Mouse (Mus musculus) lung, embryonic 15.5 days (tissue): ENCODE results near the gene Uvrag. TPM values are rescaled to one million over a fixed set of nuclear protein-coding genes. Genes with fewer than 3 reads are reported as not detected.
A peak's percentile ranks its signal among the peaks of the same experiment; 100 is the strongest.

Source experiments
- ATAC-seq: fragments of 200-750 bp; cut with Nextera tagmentation; 2 replicates; pipeline ENCODE4 v1.8.0; 2017; ENCODE audit warnings: moderate number of reproducible peaks, borderline replicate concordance; ENCODE audit not compliant: low FRiP score, low TSS enrichment; ENCODE audit errors: extremely low read depth
- H3K27ac ChIP-seq: fragments of 300-500 bp; sonication (generic); 2 replicates; pipeline ENCODE4 v1.5.1; 2015; ENCODE audit warnings: moderate library complexity, mild to moderate bottlenecking, inconsistent platforms
- H3K27me3 ChIP-seq: fragments of 300-500 bp; sonication (generic); 2 replicates; pipeline ENCODE4 v1.6.1; 2015; ENCODE audit warnings: inconsistent platforms
- H3K36me3 ChIP-seq: fragments of 300-500 bp; sonication (generic); 2 replicates; pipeline ENCODE4 v1.6.1; 2015; ENCODE audit warnings: inconsistent platforms
- H3K4me1 ChIP-seq: fragments of 300-500 bp; sonication (generic); 2 replicates; pipeline ENCODE4 v1.6.1; 2015; ENCODE audit warnings: inconsistent platforms
- H3K4me2 ChIP-seq: fragments of 300-500 bp; sonication (generic); 2 replicates; pipeline ENCODE4 v1.6.1; 2015; ENCODE audit warnings: inconsistent platforms, mild to moderate bottlenecking, moderate library complexity
- H3K4me3 ChIP-seq: fragments of 300-500 bp; sonication (generic); 2 replicates; pipeline ENCODE4 v1.5.1; 2015; ENCODE audit warnings: mild to moderate bottlenecking, inconsistent platforms
- H3K9ac ChIP-seq: fragments of 300-500 bp; sonication (generic); 2 replicates; pipeline ENCODE4 v1.6.1; 2015; ENCODE audit warnings: inconsistent platforms
- H3K9me3 ChIP-seq: fragments of 300-500 bp; sonication (generic); 2 replicates; pipeline ENCODE4 v1.6.1; 2016; ENCODE audit warnings: inconsistent platforms
- WGBS: fragments of 180-500 bp; shearing (Covaris S2); methylation state at CpG from one replicate; pipeline ENCODE4 v1.1.7; 2015; 5-methylcytosine and 5-hydroxymethylcytosine counted together
- polyA plus RNA-seq: library from polyadenylated mRNA; unstranded; fragments of >200 nt; fragmentation: Nextera tagmentation; extraction: Ambion mirVana; gene quantifications from 2 replicates; pipeline ENCODE4 v1.2.1, GENCODE M21; 2015

Gene Uvrag
- polyA plus RNA-seq, 1 experiment from 2014 or later = 23.7 TPM

DNA sequence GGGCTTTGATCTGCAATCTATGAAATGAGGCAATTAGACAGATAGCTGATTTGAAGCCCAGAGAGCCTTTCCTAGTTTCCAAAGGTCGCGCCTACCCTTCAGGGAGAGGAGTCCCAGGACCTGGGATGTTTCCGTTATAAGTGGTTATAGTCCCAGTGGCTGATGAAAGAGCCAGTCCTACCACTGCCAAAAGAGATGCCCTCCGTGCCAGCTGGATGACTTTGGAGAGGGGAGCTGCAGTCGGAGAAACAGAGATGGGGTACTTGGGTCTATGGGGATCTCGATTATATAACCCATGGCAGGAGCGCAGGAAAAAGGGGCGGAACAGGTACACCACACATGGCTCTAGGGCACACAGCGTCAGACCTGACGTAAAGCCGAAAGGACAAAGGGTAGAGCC lies 21.0 kb upstream of the Uvrag start:
- no peak overlapping the region for H3K9ac ChIP-seq
- H3K4me1 ChIP-seq = 0 out of 2 replicates have a peak, but pooled peaks cover 8% of the 10 kb centered on the region
- no peak for ATAC-seq
- 90% methylated on average over 11 of the region's 11 CpGs for WGBS
- no peaks in the 10 kb centered on the region for H3K9me3 ChIP-seq
- H3K4me2 ChIP-seq = no peak overlapping the region
- no peak overlapping the region for H3K27ac ChIP-seq
- H3K27me3 ChIP-seq = no peaks in the 10 kb centered on the region
- no peak overlapping the region for H3K4me3 ChIP-seq
- H3K36me3 ChIP-seq = no peaks in the 10 kb centered on the region

GRCm38 (mm10) chr7:99161529-99161928 lies 20.6 kb upstream of the Uvrag start:
- Histone ChIP-seq H3K27ac (no peak overlapping the region), H3K9me3 (no peaks in the 10 kb centered on the region), H3K36me3 (no peaks in the 10 kb centered on the region), H3K4me1 (0 out of 2 replicates have a peak, but pooled peaks cover 8% of the 10 kb centered on the region), H3K4me3 (no peak overlapping the region), H3K27me3 (no peaks in the 10 kb centered on the region), H3K9ac (no peak overlapping the region), H3K4me2 (no peak overlapping the region)
- ATAC-seq = peak; percentile 29; the same call in 1 of the 2 replicates
- 39% methylated on average over 4 of the region's 4 CpGs for WGBS

GRCm38 (mm10) chr7:99160995-99161394 lies 20.1 kb upstream of the Uvrag start:
- Histone ChIP-seq H3K4me2 (no peak overlapping the region), H3K4me3 (no peak overlapping the region), H3K4me1 (peaks cover 12% of the 10 kb centered on the region), H3K9ac (no peak overlapping the region), H3K27me3 (no peaks in the 10 kb centered on the region), H3K9me3 (no peaks in the 10 kb centered on the region), H3K36me3 (no peaks in the 10 kb centered on the region), H3K27ac (no peak overlapping the region)
- no peak for ATAC-seq
- WGBS = 63% methylated on average over 7 of the region's 7 CpGs

DNA sequence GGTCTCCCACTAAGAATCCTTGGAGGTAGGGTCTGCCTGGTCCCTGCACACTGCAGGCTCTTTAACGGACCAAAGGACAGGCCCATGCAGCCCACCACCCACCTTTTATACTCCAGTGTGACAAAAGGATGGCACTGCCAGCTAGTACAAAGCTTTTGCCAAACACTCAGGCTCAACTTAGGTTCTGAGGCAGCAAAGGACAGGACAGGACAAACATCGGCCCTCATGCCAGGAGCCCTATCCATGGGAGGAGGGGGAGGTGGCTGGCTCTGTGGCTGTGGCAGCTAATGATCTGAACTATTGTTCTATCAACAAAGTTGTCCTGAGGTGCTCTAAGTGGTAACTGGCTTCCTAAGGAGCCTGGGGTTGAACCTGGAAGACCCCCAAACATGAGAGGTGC lies 18.5 kb upstream of the Uvrag start:
- Histone ChIP-seq H3K9ac (no peak overlapping the region), H3K9me3 (no peaks in the 10 kb centered on the region), H3K27ac (no peak overlapping the region), H3K4me2 (no peak overlapping the region), H3K4me1 (peaks cover 16% of the 10 kb centered on the region), H3K36me3 (no peaks in the 10 kb centered on the region), H3K4me3 (no peak overlapping the region), H3K27me3 (no peaks in the 10 kb centered on the region)
- ATAC-seq = no peak
- 91% methylated on average over 2 of the region's 2 CpGs for WGBS

GRCm38 (mm10) chr7:99158904-99159303 lies 18.0 kb upstream of the Uvrag start:
- WGBS = 69% methylated on average over 5 of the region's 5 CpGs
- H3K27me3 ChIP-seq = no peaks in the 10 kb centered on the region
- no peak overlapping the region for H3K4me2 ChIP-seq
- H3K27ac ChIP-seq = no peak overlapping the region
- no peaks in the 10 kb centered on the region for H3K9me3 ChIP-seq
- ATAC-seq = no peak
- H3K9ac ChIP-seq = no peak overlapping the region
- H3K4me3 ChIP-seq = no peak overlapping the region
- H3K36me3 ChIP-seq = no peaks in the 10 kb centered on the region
- peaks cover 16% of the 10 kb centered on the region for H3K4me1 ChIP-seq

- peaks cover 16% of the 10 kb centered on the region for H3K4me1 ChIP-seq
- no peak overlapping the region for H3K27ac ChIP-seq
- no peak overlapping the region for H3K9ac ChIP-seq
- no peak overlapping the region for H3K4me3 ChIP-seq
- no peak overlapping the region for H3K4me2 ChIP-seq
- no peak for ATAC-seq
- WGBS = 82% methylated on average over 8 of the region's 8 CpGs
- H3K9me3 ChIP-seq = no peaks in the 10 kb centered on the region
- H3K36me3 ChIP-seq = no peaks in the 10 kb centered on the region
- no peaks in the 10 kb centered on the region for H3K27me3 ChIP-seq
These were observed 17.1 kb upstream of the Uvrag start for GRCm38 (mm10) chr7:99158011-99158410.

DNA sequence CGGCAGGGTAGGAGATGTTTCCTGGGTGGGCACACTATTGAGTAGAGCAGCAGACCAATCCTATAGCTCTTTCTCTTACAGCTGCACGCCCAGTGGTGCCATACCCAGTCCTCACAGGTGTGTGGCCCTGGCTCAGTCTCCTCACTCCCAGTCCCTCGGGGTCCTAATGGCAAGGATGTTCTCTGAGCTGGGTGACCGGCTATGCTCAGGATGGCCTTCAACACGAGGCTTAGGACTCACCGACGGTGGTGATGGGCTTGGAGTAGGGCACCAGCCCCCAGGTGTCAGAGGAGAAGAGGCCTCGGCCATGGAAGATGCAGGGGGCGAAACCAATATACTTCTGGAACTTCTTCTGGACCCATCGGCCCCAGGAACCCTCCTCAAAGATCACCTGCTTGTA lies 15.8 kb upstream of the Uvrag start:
- ATAC-seq = no peak
- Histone ChIP-seq H3K4me2 (no peak overlapping the region), H3K36me3 (no peaks in the 10 kb centered on the region), H3K27ac (no peak overlapping the region), H3K9me3 (no peaks in the 10 kb centered on the region), H3K4me3 (no peak overlapping the region), H3K27me3 (no peaks in the 10 kb centered on the region), H3K9ac (no peak overlapping the region), H3K4me1 (peaks cover 16% of the 10 kb centered on the region)
- WGBS = 82% methylated on average over 10 of the region's 10 CpGs

- Histone ChIP-seq H3K4me1 (peaks cover 16% of the 10 kb centered on the region), H3K4me2 (peak overlapping the region; percentile 51), H3K9ac (peak overlapping the region; percentile 31), H3K27me3 (no peaks in the 10 kb centered on the region), H3K36me3 (no peaks in the 10 kb centered on the region), H3K4me3 (peak overlapping the region; percentile 20; the same call in 1 of the 2 replicates), H3K9me3 (no peaks in the 10 kb centered on the region), H3K27ac (peak overlapping the region; percentile 55)
- ATAC-seq = peak; percentile 81
- 8% methylated on average over 17 of the region's 17 CpGs for WGBS
These were observed 14.7 kb upstream of the Uvrag start for GRCm38 (mm10) chr7:99155311-99156289.

GRCm38 (mm10) chr7:99154648-99155151 lies 13.8 kb upstream of the Uvrag start:
- Histone ChIP-seq H3K27me3 (no peaks in the 10 kb centered on the region), H3K4me3 (no peak overlapping the region), H3K27ac (no peak overlapping the region), H3K9ac (no peak overlapping the region), H3K4me2 (no peak overlapping the region), H3K9me3 (no peaks in the 10 kb centered on the region), H3K4me1 (peaks cover 16% of the 10 kb centered on the region), H3K36me3 (no peaks in the 10 kb centered on the region)
- ATAC-seq = peak; percentile 50
- WGBS = 44% methylated on average over 8 of the region's 8 CpGs

DNA sequence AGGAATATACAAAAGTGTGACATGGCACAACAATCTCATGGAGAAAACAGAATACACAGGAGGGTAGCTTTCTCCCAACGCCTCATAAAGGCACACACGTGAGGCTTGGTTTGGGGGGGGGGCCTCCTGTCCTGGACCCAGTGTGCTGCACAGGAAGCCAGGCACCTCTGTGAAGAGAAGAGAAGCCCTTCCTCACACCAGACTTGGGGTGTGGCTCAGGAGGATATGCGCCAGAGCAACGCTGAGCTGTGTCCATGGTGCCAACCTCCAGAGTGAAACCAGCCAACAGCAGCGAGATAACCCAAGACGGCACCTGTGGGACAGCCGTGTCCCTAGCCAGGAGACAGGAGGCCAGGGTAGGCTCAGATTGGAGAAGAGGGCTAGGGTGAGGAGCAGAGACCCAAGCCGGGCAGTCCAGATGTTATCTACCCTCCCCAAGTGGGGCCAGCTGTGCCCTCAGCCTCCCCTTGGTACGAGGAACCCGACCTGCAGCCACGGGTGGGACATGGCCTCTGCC lies 12.8 kb upstream of the Uvrag start:
- Histone ChIP-seq H3K9ac (no peak overlapping the region), H3K9me3 (no peaks in the 10 kb centered on the region), H3K27me3 (no peaks in the 10 kb centered on the region), H3K27ac (no peak overlapping the region), H3K4me2 (no peak overlapping the region), H3K36me3 (no peaks in the 10 kb centered on the region), H3K4me1 (peaks cover 16% of the 10 kb centered on the region), H3K4me3 (no peak overlapping the region)
- no peak for ATAC-seq
- WGBS = 87% methylated on average over 11 of the region's 11 CpGs

DNA sequence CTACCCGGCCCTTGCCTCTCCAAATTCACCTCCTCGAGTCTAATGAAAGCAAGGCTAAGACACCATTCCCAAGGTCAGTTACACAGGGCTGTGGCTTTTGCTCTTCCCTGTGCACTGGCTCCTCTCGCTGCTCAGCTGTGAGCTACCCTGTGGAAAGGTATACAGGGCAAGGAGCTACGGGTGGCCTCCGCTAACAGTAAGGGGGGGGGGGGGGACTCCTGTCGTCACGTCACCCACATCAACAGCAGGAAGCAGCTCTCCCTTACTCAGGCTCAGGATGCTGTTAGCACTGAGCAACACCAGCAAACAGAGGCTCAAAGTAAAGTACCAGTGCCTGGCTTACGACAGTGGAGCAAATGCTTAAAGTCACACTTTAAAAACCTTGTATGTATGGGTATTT lies 11.8 kb upstream of the Uvrag start:
- H3K4me2 ChIP-seq = no peak overlapping the region
- peaks cover 16% of the 10 kb centered on the region for H3K4me1 ChIP-seq
- no peaks in the 10 kb centered on the region for H3K27me3 ChIP-seq
- no peak overlapping the region for H3K27ac ChIP-seq
- no peaks in the 10 kb centered on the region for H3K9me3 ChIP-seq
- H3K4me3 ChIP-seq = no peak overlapping the region
- WGBS = 77% methylated on average over 8 of the region's 8 CpGs
- no peaks in the 10 kb centered on the region for H3K36me3 ChIP-seq
- no peak overlapping the region for H3K9ac ChIP-seq
- ATAC-seq = no peak

DNA sequence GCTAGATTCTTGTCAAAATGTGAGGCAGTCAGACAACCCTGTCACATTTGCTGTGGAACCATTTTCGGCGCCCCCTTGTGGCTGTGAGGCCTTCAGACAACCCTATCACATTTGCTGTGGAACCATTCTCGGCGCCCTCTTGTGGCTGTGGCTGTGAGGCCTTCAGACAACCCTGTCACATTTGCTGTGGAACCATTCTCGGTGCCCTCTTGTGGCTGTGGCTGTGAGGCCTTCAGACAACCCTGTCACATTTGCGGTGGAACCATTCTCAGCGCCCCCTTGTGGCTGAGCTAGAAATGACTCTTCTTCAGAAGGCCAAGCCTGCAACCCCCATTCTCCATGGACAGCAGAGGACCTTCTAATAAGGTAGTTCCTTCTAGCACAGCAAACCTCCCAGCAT lies 10.4 kb upstream of the Uvrag start:
- Histone ChIP-seq H3K4me1 (peaks cover 15% of the 10 kb centered on the region), H3K27me3 (no peaks in the 10 kb centered on the region), H3K4me3 (no peak overlapping the region), H3K9me3 (no peaks in the 10 kb centered on the region), H3K27ac (no peak overlapping the region), H3K9ac (no peak overlapping the region), H3K4me2 (no peak overlapping the region), H3K36me3 (no peaks in the 10 kb centered on the region)
- 6% methylated on average over 7 of the region's 7 CpGs for WGBS
- peak; percentile 41; the same call in 1 of the 2 replicates for ATAC-seq
